Mouse (Mus musculus): ENCODE results near the gene Pip5k1b. TPM values are rescaled to one million over a fixed set of nuclear protein-coding genes. Genes with fewer than 3 reads are reported as not detected.

Pip5k1b gene
- polyA plus RNA-seq, 1 experiment from 2014 or later: 1.6 TPM

GRCm38 (mm10) chr19:24335611-24336343 is 219.9 kb downstream of the Pip5k1b start:
- no peak overlapping the region for H3K27ac ChIP-seq (ENCODE audit: low read length)
- H3K36me3 ChIP-seq (ENCODE audit: control insufficient read depth, insufficient read depth, low read length): no peaks in the 10 kb centered on the region
- no peaks in the 10 kb centered on the region for H3K4me1 ChIP-seq (ENCODE audit: control insufficient read depth, insufficient read depth, low read length)
- H3K4me2 ChIP-seq (ENCODE audit: low read length): no peak overlapping the region
- H3K27me3 ChIP-seq (ENCODE audit: control insufficient read depth, insufficient read depth, low read depth, low read length): no peaks in the 10 kb centered on the region
- ATAC-seq: no peak
- H3K9me3 ChIP-seq (replicated peaks; ENCODE audit: control insufficient read depth, low read length, poor library complexity, severe bottlenecking): no peaks in the 10 kb centered on the region
- no peak overlapping the region for H3K4me3 ChIP-seq (ENCODE audit: low read depth, low read length)
- no peak overlapping the region for H3K9ac ChIP-seq (ENCODE audit: low read depth, low read length)
- 62% methylated on average over 4 of the region's 4 CpGs for WGBS

GRCm38 (mm10) chr19:24332956-24333355 is 222.7 kb downstream of the Pip5k1b start:
- H3K4me3 ChIP-seq (ENCODE audit: low read depth, low read length): no peak overlapping the region
- H3K36me3 ChIP-seq (ENCODE audit: control insufficient read depth, insufficient read depth, low read length): no peaks in the 10 kb centered on the region
- H3K9me3 ChIP-seq (replicated peaks; ENCODE audit: control insufficient read depth, low read length, poor library complexity, severe bottlenecking): no peaks in the 10 kb centered on the region
- H3K9ac ChIP-seq (ENCODE audit: low read depth, low read length): no peak overlapping the region
- no peak overlapping the region for H3K27ac ChIP-seq (ENCODE audit: low read length)
- no peaks in the 10 kb centered on the region for H3K27me3 ChIP-seq (ENCODE audit: control insufficient read depth, insufficient read depth, low read depth, low read length)
- ATAC-seq: no peak
- no peaks in the 10 kb centered on the region for H3K4me1 ChIP-seq (ENCODE audit: control insufficient read depth, insufficient read depth, low read length)
- H3K4me2 ChIP-seq (ENCODE audit: low read length): no peak overlapping the region
- WGBS: 75% methylated on average over 5 of the region's 5 CpGs

- Histone ChIP-seq H3K4me3 (ENCODE audit: low read depth, low read length) (no peak overlapping the region), H3K36me3 (ENCODE audit: control insufficient read depth, insufficient read depth, low read length) (no peaks in the 10 kb centered on the region), H3K27ac (ENCODE audit: low read length) (no peak overlapping the region), H3K4me1 (ENCODE audit: control insufficient read depth, insufficient read depth, low read length) (no peaks in the 10 kb centered on the region), H3K9ac (ENCODE audit: low read depth, low read length) (no peak overlapping the region), H3K4me2 (ENCODE audit: low read length) (no peak overlapping the region), H3K27me3 (ENCODE audit: control insufficient read depth, insufficient read depth, low read depth, low read length) (no peaks in the 10 kb centered on the region), H3K9me3 (replicated peaks; ENCODE audit: control insufficient read depth, low read length, poor library complexity, severe bottlenecking) (no peaks in the 10 kb centered on the region)
- WGBS: 88% methylated on average over 2 of the region's 2 CpGs
- no peak for ATAC-seq
Measured at GRCm38 (mm10) chr19:24331274-24331673, 224.4 kb downstream of the Pip5k1b start.

GRCm38 (mm10) chr19:24330366-24330765 is 225.3 kb downstream of the Pip5k1b start:
- no peaks in the 10 kb centered on the region for H3K9me3 ChIP-seq (replicated peaks; ENCODE audit: control insufficient read depth, low read length, poor library complexity, severe bottlenecking)
- H3K4me1 ChIP-seq (ENCODE audit: control insufficient read depth, insufficient read depth, low read length): no peaks in the 10 kb centered on the region
- no peak overlapping the region for H3K4me2 ChIP-seq (ENCODE audit: low read length)
- H3K27me3 ChIP-seq (ENCODE audit: control insufficient read depth, insufficient read depth, low read depth, low read length): no peaks in the 10 kb centered on the region
- no peak overlapping the region for H3K27ac ChIP-seq (ENCODE audit: low read length)
- no peak for ATAC-seq
- H3K4me3 ChIP-seq (ENCODE audit: low read depth, low read length): no peak overlapping the region
- no peak overlapping the region for H3K9ac ChIP-seq (ENCODE audit: low read depth, low read length)
- 77% methylated on average over 2 of the region's 2 CpGs for WGBS
- no peaks in the 10 kb centered on the region for H3K36me3 ChIP-seq (ENCODE audit: control insufficient read depth, insufficient read depth, low read length)

- H3K27ac ChIP-seq (ENCODE audit: low read length): no peak overlapping the region
- no peak overlapping the region for H3K9ac ChIP-seq (ENCODE audit: low read depth, low read length)
- H3K36me3 ChIP-seq (ENCODE audit: control insufficient read depth, insufficient read depth, low read length): no peaks in the 10 kb centered on the region
- no peak overlapping the region for H3K4me2 ChIP-seq (ENCODE audit: low read length)
- H3K4me1 ChIP-seq (ENCODE audit: control insufficient read depth, insufficient read depth, low read length): peaks cover 4% of the 10 kb centered on the region; the same call in 1 of the 2 replicates
- 86% methylated on average over 2 of the region's 2 CpGs for WGBS
- H3K9me3 ChIP-seq (replicated peaks; ENCODE audit: control insufficient read depth, low read length, poor library complexity, severe bottlenecking): no peaks in the 10 kb centered on the region
- ATAC-seq: no peak
- no peak overlapping the region for H3K4me3 ChIP-seq (ENCODE audit: low read depth, low read length)
- H3K27me3 ChIP-seq (ENCODE audit: control insufficient read depth, insufficient read depth, low read depth, low read length): no peaks in the 10 kb centered on the region
Measured at GRCm38 (mm10) chr19:24327921-24328320, 227.8 kb downstream of the Pip5k1b start.

- no peaks in the 10 kb centered on the region for H3K9me3 ChIP-seq (replicated peaks; ENCODE audit: control insufficient read depth, low read length, poor library complexity, severe bottlenecking)
- no peak overlapping the region for H3K27ac ChIP-seq (ENCODE audit: low read length)
- H3K4me2 ChIP-seq (ENCODE audit: low read length): no peak overlapping the region
- no peak overlapping the region for H3K4me3 ChIP-seq (ENCODE audit: low read depth, low read length)
- peaks cover 4% of the 10 kb centered on the region; the same call in 1 of the 2 replicates for H3K4me1 ChIP-seq (ENCODE audit: control insufficient read depth, insufficient read depth, low read length)
- H3K36me3 ChIP-seq (ENCODE audit: control insufficient read depth, insufficient read depth, low read length): no peaks in the 10 kb centered on the region
- ATAC-seq: no peak
- no peaks in the 10 kb centered on the region for H3K27me3 ChIP-seq (ENCODE audit: control insufficient read depth, insufficient read depth, low read depth, low read length)
- 50% methylated on average over 1 of the region's 1 CpGs for WGBS
- no peak overlapping the region for H3K9ac ChIP-seq (ENCODE audit: low read depth, low read length)
Measured at GRCm38 (mm10) chr19:24326969-24327368, 228.7 kb downstream of the Pip5k1b start.

GRCm38 (mm10) chr19:24325692-24326091 is 230.0 kb downstream of the Pip5k1b start:
- H3K36me3 ChIP-seq (ENCODE audit: control insufficient read depth, insufficient read depth, low read length): no peaks in the 10 kb centered on the region
- H3K27me3 ChIP-seq (ENCODE audit: control insufficient read depth, insufficient read depth, low read depth, low read length): no peaks in the 10 kb centered on the region
- no peaks in the 10 kb centered on the region for H3K9me3 ChIP-seq (replicated peaks; ENCODE audit: control insufficient read depth, low read length, poor library complexity, severe bottlenecking)
- no peak overlapping the region for H3K4me3 ChIP-seq (ENCODE audit: low read depth, low read length)
- no peak overlapping the region for H3K27ac ChIP-seq (ENCODE audit: low read length)
- H3K4me1 ChIP-seq (ENCODE audit: control insufficient read depth, insufficient read depth, low read length): peaks cover 4% of the 10 kb centered on the region; the same call in 1 of the 2 replicates
- 87% methylated on average over 6 of the region's 6 CpGs for WGBS
- H3K4me2 ChIP-seq (ENCODE audit: low read length): no peak overlapping the region
- ATAC-seq: no peak
- no peak overlapping the region for H3K9ac ChIP-seq (ENCODE audit: low read depth, low read length)

- Histone ChIP-seq H3K4me1 (ENCODE audit: control insufficient read depth, insufficient read depth, low read length) (peaks cover 4% of the 10 kb centered on the region; the same call in 1 of the 2 replicates), H3K27ac (ENCODE audit: low read length) (no peak overlapping the region), H3K9me3 (replicated peaks; ENCODE audit: control insufficient read depth, low read length, poor library complexity, severe bottlenecking) (no peaks in the 10 kb centered on the region), H3K9ac (ENCODE audit: low read depth, low read length) (no peak overlapping the region), H3K36me3 (ENCODE audit: control insufficient read depth, insufficient read depth, low read length) (no peaks in the 10 kb centered on the region), H3K4me3 (ENCODE audit: low read depth, low read length) (no peak overlapping the region), H3K27me3 (ENCODE audit: control insufficient read depth, insufficient read depth, low read depth, low read length) (no peaks in the 10 kb centered on the region), H3K4me2 (ENCODE audit: low read length) (no peak overlapping the region)
- 31% methylated on average over 10 of the region's 10 CpGs for WGBS
- ATAC-seq: no peak
Measured at GRCm38 (mm10) chr19:24323841-24324613, 231.6 kb downstream of the Pip5k1b start.

- 88% methylated on average over 8 of the region's 8 CpGs for WGBS
- Histone ChIP-seq H3K27ac (ENCODE audit: low read length) (no peak overlapping the region), H3K4me1 (ENCODE audit: control insufficient read depth, insufficient read depth, low read length) (peaks cover 4% of the 10 kb centered on the region; the same call in 1 of the 2 replicates), H3K27me3 (ENCODE audit: control insufficient read depth, insufficient read depth, low read depth, low read length) (no peaks in the 10 kb centered on the region), H3K9me3 (replicated peaks; ENCODE audit: control insufficient read depth, low read length, poor library complexity, severe bottlenecking) (no peaks in the 10 kb centered on the region), H3K9ac (ENCODE audit: low read depth, low read length) (no peak overlapping the region), H3K4me3 (ENCODE audit: low read depth, low read length) (no peak overlapping the region), H3K36me3 (ENCODE audit: control insufficient read depth, insufficient read depth, low read length) (no peaks in the 10 kb centered on the region), H3K4me2 (ENCODE audit: low read length) (no peak overlapping the region)
- ATAC-seq: no peak
Measured at GRCm38 (mm10) chr19:24321900-24322311, 233.8 kb downstream of the Pip5k1b start.
